Mouse (Mus musculus): ENCODE measurements around the gene Fgfr2. TPM values are rescaled to one million over a fixed set of nuclear protein-coding genes. Genes with fewer than 3 reads are reported as not detected.
A peak's percentile ranks its signal among the peaks of the same experiment; 100 is the strongest.

The Fgfr2 gene
- polyA plus RNA-seq, 1 experiment from 2014 or later, result 121 TPM

DNA sequence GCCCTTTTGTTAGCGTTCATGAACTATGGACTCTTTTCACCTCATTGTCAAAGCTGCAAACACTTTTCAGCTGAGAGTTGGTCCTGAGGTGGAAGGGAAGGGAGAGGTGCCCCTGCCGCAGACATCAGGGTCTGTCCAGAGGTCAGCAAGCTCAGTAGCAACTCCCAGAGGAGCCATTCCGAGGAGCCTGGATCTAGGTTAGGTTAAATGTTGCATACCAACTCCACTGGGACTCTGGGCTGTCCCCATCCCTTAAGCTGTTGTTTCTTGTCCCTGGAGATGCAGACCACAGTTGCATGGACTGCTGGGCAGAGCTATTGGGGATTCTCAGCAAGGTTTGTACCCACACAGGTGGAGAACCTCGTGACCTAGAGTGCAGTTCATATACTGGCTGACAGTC lies 424.0 kb downstream of the Fgfr2 start:
- H3K4me2 ChIP-seq (replicated peaks), result no peak overlapping the region
- ATAC-seq (ENCODE audit: insufficient number of reproducible peaks, insufficient read depth, low FRiP score, low TSS enrichment), result no peak
- H3K9me3 ChIP-seq, result no peaks in the 10 kb centered on the region
- H3K36me3 ChIP-seq, result no peaks in the 10 kb centered on the region
- H3K27me3 ChIP-seq, result no peaks in the 10 kb centered on the region
- no peak overlapping the region for H3K9ac ChIP-seq
- H3K4me1 ChIP-seq, result peaks cover 11% of the 10 kb centered on the region; the same call in 1 of the 2 replicates
- H3K27ac ChIP-seq, result no peak overlapping the region
- H3K4me3 ChIP-seq, result no peak overlapping the region
- 59% methylated on average over 4 of the region's 4 CpGs for WGBS

DNA sequence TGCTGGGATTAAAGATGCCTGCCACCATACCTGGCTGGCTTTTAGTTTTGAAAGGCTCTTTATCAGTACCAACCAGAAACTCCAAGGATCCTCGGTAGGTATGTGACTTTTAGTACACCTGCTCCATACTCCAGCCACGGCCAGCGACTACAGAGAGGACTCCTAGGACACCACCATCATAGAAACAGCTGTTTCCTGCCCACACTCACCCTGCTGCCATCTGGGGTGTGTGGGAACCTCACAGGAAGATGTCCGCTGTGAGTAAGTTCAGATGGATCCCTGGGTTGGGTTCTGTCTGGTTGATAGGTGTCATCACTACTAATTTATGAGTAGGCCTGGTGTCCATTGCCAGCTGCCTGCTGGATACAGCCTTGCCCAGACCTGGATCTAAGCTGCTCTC lies 424.4 kb downstream of the Fgfr2 start:
- Histone ChIP-seq H3K36me3 (no peaks in the 10 kb centered on the region), H3K4me2 (replicated peaks) (no peak overlapping the region), H3K9me3 (no peaks in the 10 kb centered on the region), H3K4me1 (peaks cover 11% of the 10 kb centered on the region; the same call in 1 of the 2 replicates), H3K27ac (no peak overlapping the region), H3K27me3 (no peaks in the 10 kb centered on the region), H3K9ac (no peak overlapping the region), H3K4me3 (no peak overlapping the region)
- no peak for ATAC-seq (ENCODE audit: insufficient number of reproducible peaks, insufficient read depth, low FRiP score, low TSS enrichment)
- 86% methylated on average over 4 of the region's 4 CpGs for WGBS

DNA sequence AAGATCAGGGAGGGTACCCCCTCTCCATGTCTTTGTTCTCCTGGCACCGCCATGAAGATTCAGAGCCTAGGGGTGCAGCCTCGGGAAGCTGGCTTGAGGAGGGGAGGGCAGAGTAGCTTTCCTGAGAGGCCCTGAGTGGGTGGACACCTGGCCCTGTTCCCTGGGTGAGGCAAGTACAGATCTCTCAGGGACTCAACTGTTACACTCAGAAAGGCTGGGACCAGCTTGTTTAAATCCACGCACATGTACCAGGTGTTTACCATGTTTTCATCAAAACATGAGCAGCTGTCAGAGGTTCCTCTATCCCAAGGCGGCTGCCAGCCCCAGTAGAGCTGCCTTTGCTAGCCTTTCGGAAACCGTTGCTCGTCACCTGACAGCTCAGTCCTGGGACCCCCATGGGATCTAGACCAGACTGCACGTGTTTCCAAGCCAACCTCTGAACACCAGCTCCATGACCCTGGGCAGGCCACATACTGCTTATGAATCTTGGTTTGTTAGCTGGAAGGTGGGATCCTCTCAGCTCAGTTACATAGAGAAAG lies 425.8 kb downstream of the Fgfr2 start:
- Histone ChIP-seq H3K36me3 (no peaks in the 10 kb centered on the region), H3K4me1 (peaks cover 11% of the 10 kb centered on the region; the same call in 1 of the 2 replicates), H3K27me3 (no peaks in the 10 kb centered on the region), H3K9ac (no peak overlapping the region), H3K9me3 (no peaks in the 10 kb centered on the region), H3K4me2 (replicated peaks) (no peak overlapping the region), H3K4me3 (no peak overlapping the region), H3K27ac (no peak overlapping the region)
- 68% methylated on average over 8 of the region's 8 CpGs for WGBS
- ATAC-seq (ENCODE audit: insufficient number of reproducible peaks, insufficient read depth, low FRiP score, low TSS enrichment), result no peak

DNA sequence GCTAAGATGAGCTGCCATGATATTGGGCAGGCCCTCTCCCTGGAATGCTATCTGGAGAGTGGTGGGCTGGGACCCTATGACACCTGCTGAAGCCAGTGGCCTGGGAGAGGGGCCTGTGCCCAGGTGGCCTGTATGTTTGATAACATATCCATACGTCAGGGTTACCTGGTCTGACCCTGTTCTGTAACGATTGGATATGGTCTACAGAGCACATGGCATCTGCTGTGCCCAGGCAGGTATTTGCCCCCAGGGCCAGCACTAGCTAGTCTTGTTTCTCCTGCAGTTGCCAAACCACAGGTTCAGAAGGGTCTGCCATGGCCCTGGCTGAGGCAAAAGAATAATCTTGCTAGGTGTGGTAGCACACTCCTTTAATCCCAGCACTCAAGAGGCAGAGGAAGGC lies 429.6 kb downstream of the Fgfr2 start:
- Histone ChIP-seq H3K4me1 (0 out of 2 replicates have a peak, but pooled peaks cover 15% of the 10 kb centered on the region), H3K27ac (no peak overlapping the region), H3K9ac (no peak overlapping the region), H3K36me3 (no peaks in the 10 kb centered on the region), H3K4me3 (no peak overlapping the region), H3K4me2 (replicated peaks) (no peak overlapping the region), H3K9me3 (no peaks in the 10 kb centered on the region), H3K27me3 (no peaks in the 10 kb centered on the region)
- ATAC-seq (ENCODE audit: insufficient number of reproducible peaks, insufficient read depth, low FRiP score, low TSS enrichment), result no peak
- 76% methylated on average over 2 of the region's 2 CpGs for WGBS

DNA sequence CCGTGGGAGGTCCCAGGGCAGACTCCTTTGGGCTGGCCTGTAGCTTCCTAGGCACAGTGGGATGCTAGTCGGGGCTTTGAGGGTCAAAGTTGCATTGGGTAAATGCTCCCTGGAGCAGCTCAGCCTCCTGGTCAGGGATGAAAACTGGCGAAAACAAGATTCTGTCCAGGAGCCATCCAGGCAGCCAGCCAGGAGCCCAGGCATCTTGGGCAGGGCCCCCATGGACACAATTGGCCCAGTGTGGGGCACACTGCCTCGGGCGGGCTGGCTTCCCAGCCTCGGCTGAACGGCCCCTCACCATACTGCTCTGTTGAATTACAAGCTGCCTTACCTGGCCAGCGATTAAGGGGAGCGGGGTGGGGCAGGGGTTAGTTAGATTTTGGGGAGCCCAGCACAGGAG lies 430.4 kb downstream of the Fgfr2 start:
- Histone ChIP-seq H3K4me1 (peaks cover 20% of the 10 kb centered on the region; the same call in 1 of the 2 replicates), H3K4me2 (replicated peaks) (no peak overlapping the region), H3K36me3 (no peaks in the 10 kb centered on the region), H3K9me3 (no peaks in the 10 kb centered on the region), H3K27ac (no peak overlapping the region), H3K4me3 (no peak overlapping the region), H3K9ac (no peak overlapping the region), H3K27me3 (no peaks in the 10 kb centered on the region)
- no peak for ATAC-seq (ENCODE audit: insufficient number of reproducible peaks, insufficient read depth, low FRiP score, low TSS enrichment)
- WGBS, result 58% methylated on average over 9 of the region's 9 CpGs

DNA sequence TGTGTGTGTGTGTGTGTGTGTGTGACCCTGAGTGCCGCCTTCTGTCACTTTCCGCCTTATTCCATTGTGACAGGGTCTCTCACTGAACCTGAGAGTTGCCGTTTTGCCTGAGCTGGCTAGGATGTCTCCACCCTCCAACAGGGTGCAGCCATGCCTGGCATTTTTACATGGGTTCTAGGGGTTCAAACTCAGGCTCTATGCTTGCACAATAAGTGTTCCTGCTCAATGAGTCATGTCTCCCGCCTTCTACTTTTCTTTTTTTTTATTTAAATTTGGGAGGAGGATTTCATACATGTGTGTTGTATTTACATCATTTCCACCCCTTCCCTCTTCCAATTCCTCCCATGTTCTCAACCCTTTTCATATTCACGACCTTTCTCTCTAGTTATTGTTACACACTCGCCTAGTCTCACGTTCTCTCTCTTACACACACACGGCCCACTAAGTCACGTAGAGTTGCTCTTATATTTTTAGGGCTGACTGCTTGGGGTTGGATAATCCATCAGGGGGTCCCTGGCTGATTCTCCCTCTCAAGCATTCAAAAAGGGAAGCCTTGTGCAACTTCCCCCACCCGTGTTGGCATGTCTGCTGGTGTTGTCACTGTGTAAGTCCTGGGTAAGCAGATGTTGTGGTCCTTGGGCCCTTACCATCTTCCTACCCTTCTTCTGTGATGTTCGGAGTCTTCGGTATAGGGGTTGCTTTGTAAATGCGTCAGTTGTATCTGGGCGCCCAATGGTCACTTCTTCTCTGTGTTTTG lies 432.3 kb downstream of the Fgfr2 start:
- Histone ChIP-seq H3K4me2 (replicated peaks) (no peak overlapping the region), H3K9me3 (no peaks in the 10 kb centered on the region), H3K27ac (no peak overlapping the region), H3K4me3 (no peak overlapping the region), H3K27me3 (no peaks in the 10 kb centered on the region), H3K36me3 (no peaks in the 10 kb centered on the region), H3K4me1 (peaks cover 20% of the 10 kb centered on the region; the same call in 1 of the 2 replicates), H3K9ac (no peak overlapping the region)
- no peak for ATAC-seq (ENCODE audit: insufficient number of reproducible peaks, insufficient read depth, low FRiP score, low TSS enrichment)
- 86% methylated on average over 14 of the region's 14 CpGs for WGBS

DNA sequence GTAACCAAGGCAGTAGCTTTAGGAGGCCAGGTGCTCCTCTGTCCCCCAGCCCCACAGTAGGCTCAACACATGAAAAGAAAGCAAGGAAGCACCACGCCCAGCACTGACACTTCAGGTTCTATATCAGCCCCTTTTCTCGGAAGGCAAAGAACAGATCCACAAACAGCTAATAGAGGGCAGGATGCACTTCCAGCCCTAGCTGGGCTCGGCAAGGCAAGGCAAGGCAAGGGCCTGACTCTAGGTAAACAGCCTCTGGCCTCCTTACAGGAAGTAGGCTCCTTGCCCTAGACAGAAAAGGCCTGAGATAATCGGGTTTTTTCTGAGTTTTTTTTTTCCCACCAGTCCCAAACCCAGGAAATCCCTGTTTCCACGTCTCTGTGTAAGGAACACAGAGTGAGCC lies 433.4 kb downstream of the Fgfr2 start:
- H3K27ac ChIP-seq, result no peak overlapping the region
- ATAC-seq (ENCODE audit: insufficient number of reproducible peaks, insufficient read depth, low FRiP score, low TSS enrichment), result no peak
- H3K36me3 ChIP-seq, result no peaks in the 10 kb centered on the region
- WGBS, result 46% methylated on average over 5 of the region's 5 CpGs
- peaks cover 20% of the 10 kb centered on the region; the same call in 1 of the 2 replicates for H3K4me1 ChIP-seq
- H3K9ac ChIP-seq, result no peak overlapping the region
- no peaks in the 10 kb centered on the region for H3K27me3 ChIP-seq
- no peak overlapping the region for H3K4me2 ChIP-seq (replicated peaks)
- no peak overlapping the region for H3K4me3 ChIP-seq
- no peaks in the 10 kb centered on the region for H3K9me3 ChIP-seq

DNA sequence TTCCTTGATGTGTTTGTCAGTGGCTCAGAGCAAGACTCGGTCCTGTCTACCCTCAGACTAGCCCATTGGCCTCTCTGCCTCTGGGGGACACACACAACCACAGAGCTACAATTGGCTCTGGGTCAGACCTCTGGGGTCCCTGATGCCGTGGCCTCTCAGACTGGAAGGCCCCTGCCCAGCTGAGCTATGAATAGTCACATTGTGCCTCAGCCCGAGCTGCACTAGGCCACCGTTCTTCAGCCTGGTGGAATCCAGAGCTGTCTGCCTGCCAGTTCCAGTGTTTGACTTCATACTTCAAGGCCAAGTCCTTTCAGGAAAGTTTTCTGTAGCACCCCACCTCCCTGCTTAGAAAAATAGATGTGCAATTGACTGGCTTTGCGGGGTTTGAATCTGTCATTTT lies 434.4 kb downstream of the Fgfr2 start:
- H3K36me3 ChIP-seq, result no peaks in the 10 kb centered on the region
- 32% methylated on average over 5 of the region's 5 CpGs for WGBS
- no peak overlapping the region for H3K9ac ChIP-seq
- no peaks in the 10 kb centered on the region for H3K9me3 ChIP-seq
- H3K4me3 ChIP-seq, result no peak overlapping the region
- ATAC-seq (ENCODE audit: insufficient number of reproducible peaks, insufficient read depth, low FRiP score, low TSS enrichment), result no peak
- no peak overlapping the region for H3K4me2 ChIP-seq (replicated peaks)
- H3K27ac ChIP-seq, result peak overlapping the region; percentile 63
- H3K4me1 ChIP-seq, result peaks cover 20% of the 10 kb centered on the region; the same call in 1 of the 2 replicates
- H3K27me3 ChIP-seq, result no peaks in the 10 kb centered on the region

DNA sequence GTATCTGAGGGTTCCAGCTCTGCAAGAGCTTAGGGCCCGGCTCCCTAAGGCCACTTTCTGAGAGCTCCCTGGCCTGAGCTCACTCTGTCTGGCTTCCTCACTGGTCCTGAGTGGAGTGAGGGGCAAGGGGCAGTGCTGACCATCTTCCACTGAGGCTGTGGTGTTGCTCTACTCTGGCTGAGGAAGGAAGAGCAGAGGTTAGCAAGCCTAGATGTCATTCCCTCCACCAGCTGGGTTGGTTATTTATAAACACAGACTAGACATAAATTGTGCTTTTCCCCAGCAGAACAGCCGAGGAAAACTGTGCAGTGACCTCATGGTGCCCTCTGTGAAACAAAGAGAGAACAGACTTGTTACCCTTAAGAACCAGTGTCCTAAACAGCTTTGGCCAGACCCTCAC lies 435.3 kb downstream of the Fgfr2 start:
- ATAC-seq (ENCODE audit: insufficient number of reproducible peaks, insufficient read depth, low FRiP score, low TSS enrichment), result no peak
- 43% methylated on average over 2 of the region's 2 CpGs for WGBS
- no peaks in the 10 kb centered on the region for H3K27me3 ChIP-seq
- no peak overlapping the region for H3K27ac ChIP-seq
- H3K4me1 ChIP-seq, result peaks cover 20% of the 10 kb centered on the region; the same call in 1 of the 2 replicates
- H3K9ac ChIP-seq, result no peak overlapping the region
- H3K4me2 ChIP-seq (replicated peaks), result no peak overlapping the region
- H3K36me3 ChIP-seq, result no peaks in the 10 kb centered on the region
- no peak overlapping the region for H3K4me3 ChIP-seq
- no peaks in the 10 kb centered on the region for H3K9me3 ChIP-seq

DNA sequence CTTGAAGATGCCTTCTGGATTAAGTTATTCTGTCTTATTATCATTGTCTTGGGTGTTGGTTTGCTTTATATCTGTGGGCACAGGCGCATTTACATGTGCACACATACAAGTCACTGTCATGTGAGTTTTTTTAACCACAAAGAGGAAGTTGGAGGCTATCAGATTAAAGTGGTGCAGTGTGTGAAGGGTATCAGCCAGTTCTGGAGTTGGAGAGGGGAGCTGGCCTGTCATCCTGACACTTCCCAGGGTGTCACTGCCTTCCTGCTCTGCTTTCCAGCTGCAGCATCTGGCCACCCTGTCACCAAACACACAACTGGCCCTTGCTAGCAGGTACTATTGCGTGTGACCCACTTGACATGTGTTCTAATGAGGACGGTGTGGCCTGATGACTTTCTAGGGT lies 436.6 kb downstream of the Fgfr2 start:
- no peaks in the 10 kb centered on the region for H3K27me3 ChIP-seq
- H3K4me2 ChIP-seq (replicated peaks), result no peak overlapping the region
- H3K27ac ChIP-seq, result no peak overlapping the region
- no peak overlapping the region for H3K4me3 ChIP-seq
- 77% methylated on average over 3 of the region's 3 CpGs for WGBS
- no peaks in the 10 kb centered on the region for H3K36me3 ChIP-seq
- no peak for ATAC-seq (ENCODE audit: insufficient number of reproducible peaks, insufficient read depth, low FRiP score, low TSS enrichment)
- H3K4me1 ChIP-seq, result peaks cover 20% of the 10 kb centered on the region; the same call in 1 of the 2 replicates
- H3K9me3 ChIP-seq, result no peaks in the 10 kb centered on the region
- H3K9ac ChIP-seq, result no peak overlapping the region

DNA sequence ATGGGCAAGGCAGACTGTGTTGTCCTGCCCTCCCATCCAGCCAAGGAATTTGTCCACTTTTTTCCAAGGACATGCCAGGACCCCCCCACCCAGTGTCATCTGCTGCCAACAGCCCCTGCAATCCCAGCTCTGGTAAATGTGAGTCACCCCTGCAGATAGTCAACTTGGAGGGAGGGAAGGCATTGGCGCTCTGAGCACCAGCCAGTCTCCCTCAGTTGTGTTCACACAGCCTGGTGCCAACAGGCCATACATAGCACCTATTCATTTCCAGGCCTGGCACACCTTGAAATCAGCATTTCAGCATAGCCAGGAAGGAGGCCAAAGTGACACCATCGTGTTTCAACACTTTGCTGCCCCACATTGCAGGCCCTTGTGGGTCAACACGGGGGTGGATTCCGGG lies 439.2 kb downstream of the Fgfr2 start:
- Histone ChIP-seq H3K4me3 (no peak overlapping the region), H3K9me3 (no peaks in the 10 kb centered on the region), H3K27ac (no peak overlapping the region), H3K27me3 (no peaks in the 10 kb centered on the region), H3K4me1 (peaks cover 9% of the 10 kb centered on the region; the same call in 1 of the 2 replicates), H3K9ac (no peak overlapping the region), H3K36me3 (no peaks in the 10 kb centered on the region), H3K4me2 (replicated peaks) (no peak overlapping the region)
- 85% methylated on average over 4 of the region's 4 CpGs for WGBS
- ATAC-seq (ENCODE audit: insufficient number of reproducible peaks, insufficient read depth, low FRiP score, low TSS enrichment), result no peak

DNA sequence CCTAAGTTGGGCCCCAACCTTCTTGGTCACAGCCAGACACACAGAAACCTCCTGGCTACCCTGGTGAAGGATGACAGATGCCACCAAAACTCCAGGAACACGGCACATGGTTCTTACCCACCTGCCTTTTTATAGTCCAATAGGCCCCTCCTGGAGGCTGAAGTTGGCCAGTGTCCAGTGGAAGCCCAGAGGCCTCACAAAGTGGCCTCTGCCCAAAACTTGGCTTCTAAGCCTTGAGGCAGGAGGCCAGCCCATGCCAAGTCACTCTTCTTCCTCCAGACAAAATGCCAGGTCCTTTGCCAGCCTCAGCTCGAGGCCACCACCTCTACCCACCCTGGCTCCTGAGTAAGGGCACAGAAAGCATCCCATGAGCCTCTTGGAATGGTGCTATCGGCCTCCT lies 440.2 kb downstream of the Fgfr2 start:
- WGBS, result 79% methylated on average over 3 of the region's 3 CpGs
- no peaks in the 10 kb centered on the region; the same call in 1 of the 2 replicates for H3K4me1 ChIP-seq
- H3K4me2 ChIP-seq (replicated peaks), result no peak overlapping the region
- no peak overlapping the region for H3K4me3 ChIP-seq
- ATAC-seq (ENCODE audit: insufficient number of reproducible peaks, insufficient read depth, low FRiP score, low TSS enrichment), result no peak
- no peaks in the 10 kb centered on the region for H3K36me3 ChIP-seq
- no peaks in the 10 kb centered on the region for H3K27me3 ChIP-seq
- H3K27ac ChIP-seq, result no peak overlapping the region
- no peak overlapping the region for H3K9ac ChIP-seq
- no peaks in the 10 kb centered on the region for H3K9me3 ChIP-seq

All from embryonic facial prominence, embryonic 12.5 days (tissue).